Mouse (Mus musculus) myocyte (in vitro differentiated cells): ENCODE data around the gene Usp10.

ENCODE experiments used
- CEBPB ChIP-seq: IDR thresholded peaks from 2 replicates; pipeline ENCODE4 v1.6.1; 2011; ENCODE audit warnings: mild to moderate bottlenecking, moderate library complexity; ENCODE audit not compliant: poor library complexity, insufficient read depth, severe bottlenecking
- E2F4 ChIP-seq: IDR thresholded peaks from one replicate; pipeline ENCODE4 v1.6.1; 2011; ENCODE audit warnings: mild to moderate bottlenecking, control low read depth, moderate library complexity; ENCODE audit not compliant: insufficient read depth
- MYOD1 ChIP-seq, 3 experiments: IDR thresholded peaks; one replicate each; pipeline ENCODE4 v1.6.1; 2011; ENCODE audit warnings: control low read depth in 2 of 3, low read depth in 2 of 3, mild to moderate bottlenecking in 2 of 3, moderate library complexity in 1 of 3; ENCODE audit not compliant: insufficient read length in 2 of 3, control insufficient read depth in 1 of 3
- MYOG ChIP-seq, 3 experiments: IDR thresholded peaks; one replicate each; pipeline ENCODE4 v1.6.1; 2011; ENCODE audit warnings: control low read depth in 2 of 3, low read depth in 2 of 3, mild to moderate bottlenecking in 2 of 3; ENCODE audit not compliant: insufficient read length in 2 of 3, control insufficient read depth in 1 of 3, insufficient read depth in 1 of 3
- POLR2A ChIP-seq: IDR thresholded peaks from one replicate; pipeline ENCODE4 v1.6.1; 2011; ENCODE audit warnings: low read depth, mild to moderate bottlenecking, control low read depth, moderate library complexity; ENCODE audit not compliant: insufficient read length
- SRF ChIP-seq: IDR thresholded peaks from one replicate; pipeline ENCODE4 v1.6.1; 2011; ENCODE audit warnings: low read depth; ENCODE audit not compliant: control insufficient read depth, insufficient read length
- TCF12 ChIP-seq: IDR thresholded peaks from one replicate; pipeline ENCODE4 v1.6.1; 2011; ENCODE audit warnings: mild to moderate bottlenecking, control low read depth; ENCODE audit not compliant: poor library complexity, insufficient read depth, severe bottlenecking

GRCm38 (mm10) chr8:119861706-119862389 lies 48.3 kb upstream of the Usp10 start, which contains the start of gene Klhl36:
- peak; percentile 75 for TF ChIP-seq POLR2A
- no peak for TF ChIP-seq MYOG (IDR thresholded peaks at IDR 0.05; ENCODE audit: control insufficient read depth in 1 of 3, insufficient read depth in 1 of 3, insufficient read length in 2 of 3, low read depth in 2 of 3)
- no peak for TF ChIP-seq CEBPB
- TF ChIP-seq MYOD1 (IDR thresholded peaks at IDR 0.05; ENCODE audit: control insufficient read depth in 1 of 3, insufficient read length in 2 of 3, low read depth in 2 of 3), result no peak
- TF ChIP-seq TCF12, result no peak
- TF ChIP-seq SRF, result no peak
- TF ChIP-seq E2F4, result no peak
